Mouse (Mus musculus) cerebellum, adult 8-10 months (tissue): ENCODE data around the gene Gm15557.

Experiments
- DNase-seq: peaks from one replicate; pipeline ENCODE4 v3.0.0; 2022

Gene Gm15557

DNA sequence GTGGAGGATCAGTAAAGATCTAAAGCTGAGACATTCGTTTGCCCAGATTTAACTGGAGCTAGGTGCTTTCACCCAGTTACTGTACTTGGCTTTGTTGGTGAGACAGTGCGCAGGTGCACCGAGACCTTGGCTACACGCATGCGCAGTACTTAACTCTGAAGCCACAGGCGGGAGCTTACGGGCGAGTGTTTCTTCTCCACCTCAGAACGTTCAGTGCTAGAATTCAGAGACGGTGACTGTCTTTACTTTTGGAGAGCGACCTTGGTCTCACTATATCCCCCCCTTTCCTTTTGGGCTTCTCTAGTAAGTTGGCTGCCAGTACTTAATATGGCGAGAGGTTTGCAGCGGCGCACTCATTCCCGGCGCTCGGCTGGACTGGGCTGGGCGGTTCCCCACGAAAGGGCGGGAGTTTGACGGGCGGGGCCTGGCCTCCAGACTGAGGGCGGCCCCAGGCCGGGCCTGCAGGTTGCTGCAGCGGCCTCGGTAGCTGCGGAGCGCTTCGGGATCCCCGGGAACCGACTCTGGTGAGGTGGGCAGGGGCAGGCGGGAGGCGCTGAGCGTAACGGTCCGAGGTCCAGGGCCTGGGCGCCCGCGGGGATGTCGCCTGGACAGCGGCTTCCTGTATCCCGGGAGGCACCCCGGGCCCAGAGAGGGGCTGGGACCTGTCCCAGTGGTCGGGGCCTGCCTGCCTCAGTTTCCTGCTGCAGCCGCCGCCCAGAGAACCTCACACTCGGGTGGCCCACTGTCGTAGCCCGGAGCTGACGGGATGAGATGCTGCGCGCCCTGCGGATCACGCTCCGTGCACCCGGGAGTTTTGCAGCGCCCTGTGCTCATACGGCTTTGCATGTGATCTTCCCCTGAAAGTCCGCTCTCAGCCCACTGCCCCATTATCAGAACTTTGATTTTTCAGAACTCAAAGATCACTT lies 15.9 kb downstream of the Gm15557 start, which contains the start of gene Cep250:
Gene Cep250, plus strand, starts transcription at position 325 of the 926 bp plus-strand sequence.
- peak; percentile 93 for DNase-seq

DNA sequence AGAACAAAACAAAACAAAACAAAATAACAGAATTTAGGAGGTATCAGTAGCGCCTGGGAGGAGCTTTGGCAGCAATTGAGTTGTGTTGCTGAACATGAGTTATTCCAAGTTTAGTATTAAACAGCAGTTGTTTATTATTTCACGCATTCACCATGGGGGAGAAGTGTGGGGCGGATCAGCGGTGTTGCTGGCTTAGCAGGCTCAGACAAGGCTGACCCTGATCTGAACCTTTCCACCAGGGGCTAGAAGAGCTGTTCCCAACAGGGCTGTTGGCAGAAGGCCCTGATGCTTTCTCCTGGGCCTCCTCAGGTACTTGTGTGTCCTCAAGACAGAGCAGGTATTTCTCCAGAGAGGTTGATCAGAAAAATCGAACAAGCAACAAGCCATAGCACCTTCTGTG lies 19.5 kb downstream of the Gm15557 start:
- no peak for DNase-seq

DNA sequence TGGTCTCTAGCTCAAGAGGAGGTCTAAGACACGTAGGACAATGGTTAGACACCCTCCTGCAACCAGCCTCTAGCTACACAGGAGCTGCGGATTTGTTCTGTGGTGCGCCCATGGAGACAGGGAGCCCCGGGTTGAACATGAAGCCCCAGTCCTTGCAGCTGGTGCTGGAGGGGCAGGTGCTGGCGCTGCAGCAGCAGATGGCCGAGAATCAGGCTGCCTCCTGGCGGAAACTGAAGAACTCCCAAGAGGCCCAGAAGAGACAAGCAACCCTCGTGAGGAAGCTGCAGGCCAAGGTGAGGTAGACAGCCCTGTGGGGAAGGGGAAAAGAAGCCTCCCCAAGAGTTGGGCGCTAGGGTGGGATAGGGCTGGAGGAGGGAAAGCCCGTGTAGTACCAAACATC lies 21.3 kb downstream of the Gm15557 start:
- DNase-seq, result no peak

DNA sequence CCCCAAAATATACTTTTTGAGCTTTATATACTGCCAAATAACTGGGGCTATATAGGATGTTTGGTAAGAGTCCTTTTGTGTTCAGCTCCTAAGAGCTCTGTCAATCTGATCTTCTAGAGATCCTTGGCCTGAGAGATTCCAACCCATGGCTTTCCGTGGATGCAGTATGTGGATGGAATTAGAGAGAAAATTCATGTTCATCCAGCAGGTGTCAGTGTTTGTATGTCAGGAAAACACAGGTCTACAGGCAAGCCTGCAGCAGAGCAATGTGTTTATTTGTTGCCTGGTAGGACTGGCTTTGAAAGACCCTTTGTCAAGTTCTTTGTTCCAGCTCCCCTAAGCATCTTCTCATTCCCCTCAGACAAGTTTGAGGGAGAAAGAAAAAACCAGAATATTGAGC lies 22.5 kb downstream of the Gm15557 start:
- DNase-seq, result peak; percentile 38

DNA sequence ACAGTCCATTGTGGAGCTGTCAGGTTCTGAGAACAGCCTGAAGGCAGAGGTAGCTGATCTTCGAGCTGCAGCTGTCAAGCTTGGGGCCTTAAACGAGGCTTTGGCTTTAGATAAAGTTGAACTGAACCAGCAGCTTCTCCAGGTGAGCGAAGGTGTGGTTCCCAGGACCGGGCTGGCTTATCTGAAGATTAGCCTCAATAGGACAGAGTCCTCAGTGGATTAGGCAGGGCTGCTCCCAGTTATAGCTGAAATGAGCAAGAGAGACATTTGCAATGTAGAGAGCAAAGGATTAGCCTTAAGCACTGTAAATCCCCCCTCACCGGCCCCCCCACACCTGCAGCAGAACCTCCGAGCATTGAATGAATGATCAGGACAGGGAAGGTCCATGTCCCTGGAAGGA lies 32.8 kb downstream of the Gm15557 start:
- DNase-seq, result no peak

DNA sequence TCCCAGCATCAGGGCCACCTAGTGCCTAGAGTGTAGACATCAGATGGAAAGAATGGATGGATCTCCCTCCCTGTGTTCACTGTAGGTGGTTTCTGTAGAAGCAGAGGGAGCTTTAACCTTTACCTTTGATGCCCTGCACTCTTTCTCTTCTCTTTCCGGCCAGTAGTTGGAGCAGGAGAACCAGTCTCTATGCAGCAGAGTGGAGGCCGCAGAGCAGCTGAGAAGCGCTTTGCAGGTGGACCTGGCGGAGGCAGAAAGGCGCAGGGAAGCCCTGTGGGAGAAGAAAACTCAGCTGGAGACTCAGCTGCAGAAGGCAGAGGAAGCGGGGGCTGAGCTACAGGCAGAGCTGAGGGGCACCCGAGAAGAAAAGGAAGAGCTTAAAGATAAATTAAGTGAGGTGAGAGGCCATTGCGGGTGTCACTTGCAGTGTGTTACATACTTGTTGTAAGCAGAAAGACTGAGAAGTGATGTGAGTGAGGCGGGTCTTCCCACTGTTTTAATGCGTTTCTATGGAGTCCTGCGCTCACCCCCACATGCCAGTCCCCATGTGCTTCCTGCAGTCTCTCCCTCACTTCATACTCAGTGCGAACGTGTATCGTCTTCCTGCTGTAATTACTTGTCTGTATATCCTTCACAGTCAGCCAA lies 33.7 kb downstream of the Gm15557 start:
- DNase-seq, result no peak

DNA sequence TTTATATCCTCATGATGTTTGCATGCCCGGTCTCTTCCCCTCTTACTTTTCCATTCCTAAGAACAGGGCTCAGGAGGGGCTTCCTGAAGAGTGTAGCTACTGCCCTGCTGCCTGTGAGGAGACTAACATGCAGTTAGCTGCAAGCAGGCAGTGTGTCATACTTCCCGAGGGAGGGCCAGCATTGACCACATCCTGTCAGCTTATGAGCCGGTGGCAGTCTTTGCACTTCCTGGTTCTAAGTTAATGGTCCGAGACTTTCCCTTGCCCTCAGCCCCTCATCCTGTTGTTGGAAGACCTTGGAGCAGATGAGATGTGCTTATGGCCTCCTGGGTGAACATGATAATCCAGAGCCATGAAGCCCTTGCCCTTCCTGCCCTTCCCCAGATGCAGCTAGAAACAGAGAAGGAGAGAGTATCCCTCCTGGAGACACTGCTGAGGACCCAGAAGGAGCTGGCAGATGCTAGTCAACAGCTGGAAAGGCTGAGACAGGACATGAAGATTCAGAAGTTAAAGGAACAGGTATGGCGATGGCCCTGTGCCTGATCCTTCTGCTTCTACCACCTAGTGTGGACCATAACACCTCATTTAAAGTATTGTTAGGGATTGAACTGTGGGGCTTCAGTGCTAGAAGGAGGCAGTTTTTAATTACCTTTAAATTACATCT lies 38.9 kb downstream of the Gm15557 start:
- DNase-seq, result no peak

DNA sequence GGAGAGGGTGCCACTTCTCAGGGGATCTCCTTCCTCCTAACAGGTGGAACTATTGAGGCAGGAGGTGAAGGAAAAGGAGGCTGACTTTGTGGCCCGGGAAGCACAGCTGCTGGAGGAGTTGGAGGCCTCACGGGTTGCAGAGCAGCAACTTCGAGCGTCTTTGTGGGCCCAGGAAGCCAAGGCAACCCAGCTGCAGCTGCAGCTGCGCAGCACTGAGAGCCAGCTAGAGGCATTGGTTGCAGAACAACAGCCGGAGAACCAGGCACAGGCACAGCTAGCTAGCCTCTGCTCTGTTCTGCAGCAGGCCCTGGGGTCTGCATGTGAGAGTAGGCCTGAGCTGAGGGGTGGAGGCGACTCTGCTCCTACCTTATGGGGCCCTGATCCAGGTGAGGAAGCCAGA lies 45.2 kb downstream of the Gm15557 start:
- DNase-seq, result no peak

DNA sequence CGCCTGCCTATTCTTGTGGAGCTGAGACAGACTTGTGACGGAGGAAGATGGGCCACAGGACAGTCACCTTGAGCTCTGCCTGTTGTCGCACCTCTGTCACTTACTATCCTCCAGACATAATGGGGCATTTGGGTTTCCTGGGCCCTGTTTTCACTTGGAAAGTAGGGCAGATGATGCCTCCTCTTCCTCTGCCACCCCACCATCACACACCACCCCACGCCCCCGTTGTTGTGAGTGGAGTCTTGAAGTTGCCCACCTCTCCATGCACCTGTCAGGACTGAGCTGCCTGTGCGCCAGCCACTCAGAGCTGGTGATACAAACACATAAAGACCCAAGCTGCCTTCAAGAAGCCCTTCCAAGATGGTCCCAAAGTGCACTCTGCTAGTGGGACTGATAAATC lies 46.6 kb downstream of the Gm15557 start:
- no peak for DNase-seq

DNA sequence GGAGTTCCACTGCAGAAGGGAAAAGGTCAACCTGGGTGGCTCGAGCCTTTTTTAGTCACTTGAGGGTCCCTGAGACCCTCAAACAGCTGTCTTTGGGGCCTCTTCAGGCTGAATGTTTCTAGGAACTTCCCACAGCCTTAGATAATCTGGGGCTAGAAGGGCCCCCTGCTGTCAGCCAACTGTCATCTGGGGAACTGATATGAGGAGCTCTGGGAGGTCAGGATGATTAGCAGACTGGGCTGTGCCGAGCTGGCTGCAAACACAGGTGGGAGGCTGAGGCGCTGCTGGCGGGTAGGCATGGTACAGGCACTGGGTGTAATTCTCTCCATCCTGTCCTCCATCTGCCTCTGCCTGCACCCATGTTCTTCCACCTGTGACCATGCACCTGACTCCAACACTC lies 48.6 kb downstream of the Gm15557 start:
- peak; percentile 59 for DNase-seq

DNA sequence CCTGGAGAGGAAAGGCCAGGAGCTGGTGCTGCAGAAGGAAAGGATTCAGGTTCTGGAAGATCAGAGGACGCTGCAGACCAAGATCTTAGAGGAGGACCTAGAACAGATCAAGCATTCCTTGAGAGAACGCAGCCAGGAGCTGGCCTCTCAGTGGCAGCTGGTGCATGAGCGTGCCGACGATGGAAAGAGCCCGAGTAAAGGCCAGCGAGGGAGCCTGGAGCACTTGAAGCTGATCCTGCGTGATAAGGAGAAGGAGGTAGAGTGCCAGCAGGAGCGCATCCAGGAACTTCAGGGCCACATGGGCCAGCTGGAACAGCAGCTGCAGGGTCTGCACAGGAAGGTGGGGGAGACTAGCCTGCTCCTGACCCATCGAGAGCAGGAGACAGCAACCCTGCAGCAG lies 50.6 kb downstream of the Gm15557 start:
- peak; percentile 44 for DNase-seq

DNA sequence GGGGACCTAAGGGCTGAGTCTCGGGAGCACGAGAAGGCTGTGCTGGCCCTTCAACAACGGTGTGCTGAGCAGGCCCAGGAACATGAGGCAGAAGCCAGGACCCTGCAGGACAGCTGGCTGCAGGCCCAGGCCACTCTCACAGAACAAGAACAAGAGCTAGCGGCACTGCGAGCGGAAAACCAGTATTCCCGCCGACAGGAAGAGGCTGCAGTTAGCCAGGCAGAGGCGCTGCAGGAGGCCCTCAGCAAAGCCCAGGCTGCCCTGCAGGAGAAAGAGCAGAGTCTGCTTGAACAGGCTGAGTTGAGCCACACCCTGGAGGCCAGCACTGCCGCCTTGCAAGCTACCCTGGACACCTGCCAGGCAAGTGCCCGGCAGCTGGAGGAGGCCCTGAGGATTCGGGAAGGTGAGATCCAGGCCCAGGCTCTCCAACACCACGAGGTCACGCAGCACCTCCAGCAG lies 51.4 kb downstream of the Gm15557 start:
- DNase-seq, result peak; percentile 95
